Mouse (Mus musculus) small intestine, adult 2 months (tissue): ENCODE data around the gene Iqgap1.

ENCODE experiments used
- CTCF ChIP-seq: fragments of 200-500 bp; IDR thresholded peaks from 2 replicates; pipeline ENCODE4 v1.5.1; 2012; ENCODE audit warnings: low read depth, mild to moderate bottlenecking, control low read depth, inconsistent platforms, low read length, moderate library complexity, mixed read lengths; ENCODE audit not compliant: insufficient replicate concordance, insufficient read length; ENCODE audit errors: extremely low read depth
- POLR2A ChIP-seq: fragments of 200-500 bp; IDR thresholded peaks from 2 replicates; pipeline ENCODE4 v1.6.1; 2012; ENCODE audit warnings: low read depth, mild to moderate bottlenecking, control low read depth, inconsistent platforms, low read length, moderate library complexity

- TF ChIP-seq CTCF (no peak), POLR2A (no peak)
Measured at GRCm38 (mm10) chr7:80823875-80824682, 1.7 kb downstream of the Iqgap1 start.
